Mouse (Mus musculus) kidney, adult 2 months (tissue): ENCODE results near the gene Usp49.
A peak's percentile ranks its signal among the peaks of the same experiment; 100 is the strongest.

Source experiments
- CTCF ChIP-seq: fragments of 200-500 bp; conservative IDR thresholded peaks from 2 replicates; pipeline ENCODE4 v1.5.1; 2011; ENCODE audit warnings: low read depth, mild to moderate bottlenecking, control low read depth, low read length, moderate library complexity, mixed read lengths; ENCODE audit not compliant: insufficient read depth, insufficient read length
- POLR2A ChIP-seq: fragments of 200-500 bp; IDR thresholded peaks from one replicate; pipeline ENCODE4 v1.6.1; 2011; ENCODE audit warnings: low read depth, low read length, control low read depth

GRCm38 (mm10) chr17:47606220-47606619, 24.3 kb upstream of the Usp49 start:
- TF ChIP-seq POLR2A, result no peak
- 0 out of 2 replicates have a peak, but pooled peaks have one; percentile 18 for TF ChIP-seq CTCF
